Mouse (Mus musculus) thymus, adult 2 months (tissue): ENCODE data around the gene Emilin1.

Source experiments
- CTCF ChIP-seq: fragments of 200-500 bp; IDR thresholded peaks from 2 replicates; pipeline ENCODE4 v1.5.1; 2012; ENCODE audit warnings: mild to moderate bottlenecking, control low read depth, low read length, moderate library complexity, borderline replicate concordance; ENCODE audit not compliant: control insufficient read depth, poor library complexity, insufficient read depth; ENCODE audit errors: extremely low read depth
- POLR2A ChIP-seq: fragments of 200-500 bp; IDR thresholded peaks from 2 replicates; pipeline ENCODE4 v1.6.1; 2012; ENCODE audit warnings: mild to moderate bottlenecking, low read length, control low read depth, moderate library complexity; ENCODE audit not compliant: control insufficient read depth, poor library complexity, insufficient read depth; ENCODE audit errors: extremely low read depth

DNA sequence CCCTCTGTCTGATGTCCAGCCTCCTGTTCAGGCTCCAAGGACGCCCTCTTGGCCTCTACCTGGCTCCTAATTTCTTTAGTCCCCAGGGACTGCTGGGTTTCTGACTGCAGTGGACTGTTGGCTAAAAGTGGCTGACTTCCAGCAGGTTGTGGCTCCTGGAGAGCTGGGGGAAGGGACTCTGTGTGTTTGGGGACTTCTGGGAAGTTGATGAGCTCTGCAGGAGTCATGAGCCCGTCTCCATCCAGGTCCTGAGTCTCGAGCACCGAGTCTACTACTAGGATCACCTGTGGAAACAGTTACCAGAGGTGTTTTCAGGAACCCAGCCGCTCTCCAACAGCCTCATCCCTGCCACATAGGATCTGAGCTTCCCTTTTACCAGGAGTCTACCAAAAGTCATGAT lies 20.5 kb downstream of the Emilin1 start:
- TF ChIP-seq POLR2A (no peak), CTCF (no peak)
